Mouse (Mus musculus): Measurements from ENCODE around the gene Olfr1252. TPM values are rescaled to one million over a fixed set of nuclear protein-coding genes. Genes with fewer than 3 reads are reported as not detected.

The Olfr1252 gene
- polyA plus RNA-seq (2017; shearing (Covaris generic)) = not detected

DNA sequence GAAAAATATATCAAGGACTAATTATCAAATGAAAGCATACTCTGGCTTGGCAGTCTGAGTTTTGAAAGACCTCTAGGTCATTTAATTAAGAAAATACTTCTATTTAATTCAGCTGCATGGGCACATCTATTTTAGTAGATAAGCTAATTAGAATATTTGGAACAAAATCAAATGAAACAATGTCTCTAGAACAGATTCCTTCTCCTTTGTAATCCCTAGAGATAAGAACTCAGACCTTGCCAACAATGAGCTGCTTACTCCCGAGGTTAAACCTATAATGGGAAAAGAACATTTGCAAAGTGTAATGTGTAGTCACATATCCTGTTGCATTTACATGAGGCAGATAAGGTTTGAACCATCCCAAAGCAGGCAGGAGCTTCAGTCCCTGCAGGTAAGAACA lies at the start of gene Olfr1252:
TSS of gene Olfr1252 (minus strand) at position 101 of the 400 bp plus-strand sequence.

DNA sequence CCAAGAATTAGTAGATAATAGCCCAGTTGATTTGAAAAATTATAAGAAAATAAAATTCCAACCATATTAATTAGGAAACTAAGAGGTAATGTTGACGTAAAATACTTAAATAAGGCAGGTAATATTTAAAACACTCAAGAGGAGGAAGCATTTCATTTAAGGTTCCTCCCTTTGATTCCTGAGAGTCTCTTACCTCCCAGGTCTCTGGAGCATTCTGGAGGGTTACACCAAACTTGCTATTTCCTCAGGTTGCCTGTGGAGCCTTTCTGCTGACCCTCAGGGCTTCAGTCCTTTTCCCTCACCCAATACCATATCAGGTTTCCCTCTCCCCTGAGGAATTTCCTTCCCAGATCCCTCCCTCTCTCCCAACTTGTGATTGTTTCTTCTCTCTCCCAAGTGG lies 32.2 kb upstream of the Olfr1252 start, which contains the start of gene Olfr1253:
TSS of gene Olfr1253 (minus strand) at position 101 of the 400 bp plus-strand sequence.

DNA sequence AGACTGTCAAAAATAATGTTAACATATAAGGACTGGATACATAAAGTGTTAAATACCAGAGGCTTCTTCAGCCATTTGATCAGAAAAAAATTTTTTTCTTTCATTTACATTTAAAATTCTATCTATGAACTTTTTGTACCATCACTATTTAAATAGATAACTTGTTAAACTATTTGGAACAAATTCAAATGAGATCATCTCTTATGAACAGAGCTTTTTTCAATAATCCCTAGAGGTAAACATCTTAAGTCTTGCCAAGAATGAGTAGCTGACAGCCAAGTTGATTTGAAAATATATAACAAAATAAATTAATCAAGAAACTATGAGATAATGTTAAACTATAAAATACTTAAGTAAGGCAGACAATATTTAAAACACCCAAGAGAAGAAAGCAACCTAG lies 53.0 kb downstream of the Olfr1252 start, which contains the start of gene Olfr1251:
TSS of gene Olfr1251 (minus strand) at position 101 of the 400 bp plus-strand sequence.

Other genes with a start within 250 kb of the Olfr1252 start
- not detected for gene Olfr1241, start 237.9 kb downstream of the Olfr1252 start, polyA plus RNA-seq (2017; shearing (Covaris generic))
- gene Olfr1242, start 226.7 kb downstream of the Olfr1252 start, polyA plus RNA-seq (2017; shearing (Covaris generic)) = not detected
- gene Olfr1243, start 193.5 kb downstream of the Olfr1252 start, polyA plus RNA-seq (2017; shearing (Covaris generic)) = not detected
- gene Olfr1245, start 146.6 kb downstream of the Olfr1252 start, polyA plus RNA-seq (2017; shearing (Covaris generic)) = not detected
- not detected for gene Olfr1246, start 131.9 kb downstream of the Olfr1252 start, polyA plus RNA-seq (2017; shearing (Covaris generic))
- not detected for gene Olfr1247, start 110.9 kb downstream of the Olfr1252 start, polyA plus RNA-seq (2017; shearing (Covaris generic))
- gene Olfr1248, start 106.8 kb downstream of the Olfr1252 start, polyA plus RNA-seq (2017; shearing (Covaris generic)) = not detected
- not detected for gene Olfr1249, start 90.0 kb downstream of the Olfr1252 start, polyA plus RNA-seq (2017; shearing (Covaris generic))
- not detected for gene Olfr1250, start 63.5 kb downstream of the Olfr1252 start, polyA plus RNA-seq (2017; shearing (Covaris generic))
- gene Olfr1251, start 53.1 kb downstream of the Olfr1252 start, polyA plus RNA-seq (2017; shearing (Covaris generic)) = not detected
- not detected for gene Olfr1253, start 32.1 kb upstream of the Olfr1252 start, polyA plus RNA-seq (2017; shearing (Covaris generic))
- gene Olfr1254, start 68.6 kb upstream of the Olfr1252 start, polyA plus RNA-seq (2017; shearing (Covaris generic)) = not detected
- gene Olfr1255, start 87.0 kb upstream of the Olfr1252 start, polyA plus RNA-seq (2017; shearing (Covaris generic)) = not detected
- not detected for gene Olfr1256, start 116.5 kb upstream of the Olfr1252 start, polyA plus RNA-seq (2017; shearing (Covaris generic))
- not detected for gene Olfr48, start 123.2 kb upstream of the Olfr1252 start, polyA plus RNA-seq (2017; shearing (Covaris generic))
- not detected for gene Olfr1257, start 153.4 kb upstream of the Olfr1252 start, polyA plus RNA-seq (2017; shearing (Covaris generic))
- gene Olfr1258, start 202.3 kb upstream of the Olfr1252 start, polyA plus RNA-seq (2017; shearing (Covaris generic)) = 0.31 TPM
- gene Olfr1259, start 223.7 kb upstream of the Olfr1252 start, polyA plus RNA-seq (2017; shearing (Covaris generic)) = not detected
- gene Olfr1260, start 249.3 kb upstream of the Olfr1252 start, polyA plus RNA-seq (2017; shearing (Covaris generic)) = 0.09 TPM

Measured in effector memory CD4-positive, alpha-beta T cell, adult 5 months (primary cell).